Mouse (Mus musculus): Measurements from ENCODE around the gene Ccdc15. TPM values are rescaled to one million over a fixed set of nuclear protein-coding genes. Genes with fewer than 3 reads are reported as not detected.
A peak's percentile ranks its signal among the peaks of the same experiment; 100 is the strongest.
"Not testable (repeated sequence)": the region's sequence is repeated elsewhere in the genome, so short reads cannot be mapped to it uniquely, and the experiment has no call there.

Gene Ccdc15
- polyA plus RNA-seq, 1 experiment from 2014 or later, result 3.3 TPM

- peak overlapping the region; percentile 69 to 80 for H3K4me3 ChIP-seq (ENCODE audit: control insufficient read depth in 1 of 2, insufficient read depth in 1 of 2, low read depth in 1 of 2, low read length in 2 of 2)
- peak overlapping the region; percentile 83 to 91 for H3K27ac ChIP-seq (replicated peaks in 1 of 2; ENCODE audit: control insufficient read depth in 1 of 2, insufficient read depth in 1 of 2, low read depth in 2 of 2, low read length in 2 of 2)
- H3K9ac ChIP-seq (ENCODE audit: low read length), result peak overlapping the region; percentile 92
- no peak for ATAC-seq (ENCODE audit: insufficient number of reproducible peaks, insufficient read depth, low FRiP score, low read depth)
- H3K4me2 ChIP-seq (ENCODE audit: low read length), result peak overlapping the region; percentile 87
- H3K9me3 ChIP-seq (ENCODE audit: control insufficient read depth, low read length), result no peaks in the 10 kb centered on the region
- peaks cover 2 to 10% of the 10 kb centered on the region in 2 experiments; a peak in 3 of 4 replicates for H3K4me1 ChIP-seq (ENCODE audit: control insufficient read depth in 2 of 2, insufficient read depth in 2 of 2, low read length in 2 of 2)
- H3K36me3 ChIP-seq (ENCODE audit: control insufficient read depth, insufficient read depth, low read length), result peaks cover 9% of the 10 kb centered on the region
- no peaks in the 10 kb centered on the region for H3K27me3 ChIP-seq (ENCODE audit: control insufficient read depth, insufficient read depth, low read length)
- WGBS, result 25% methylated on average over 12 of the region's 12 CpGs
These were observed 846 bp downstream of the Ccdc15 start for GRCm38 (mm10) chr9:37347184-37347987.

- H3K27ac ChIP-seq (replicated peaks in 1 of 2; ENCODE audit: control insufficient read depth in 1 of 2, insufficient read depth in 1 of 2, low read depth in 2 of 2, low read length in 2 of 2), result no peak overlapping the region
- H3K9me3 ChIP-seq (ENCODE audit: control insufficient read depth, low read length), result no peaks in the 10 kb centered on the region
- H3K36me3 ChIP-seq (ENCODE audit: control insufficient read depth, insufficient read depth, low read length), result peaks cover 19% of the 10 kb centered on the region
- WGBS, result 64% methylated on average over 3 of the region's 3 CpGs
- no peak overlapping the region for H3K9ac ChIP-seq (ENCODE audit: low read length)
- no peaks in the 10 kb centered on the region for H3K27me3 ChIP-seq (ENCODE audit: control insufficient read depth, insufficient read depth, low read length)
- peaks cover 2 to 10% of the 10 kb centered on the region in 2 experiments; a peak in 3 of 4 replicates for H3K4me1 ChIP-seq (ENCODE audit: control insufficient read depth in 2 of 2, insufficient read depth in 2 of 2, low read length in 2 of 2)
- no peak for ATAC-seq (ENCODE audit: insufficient number of reproducible peaks, insufficient read depth, low FRiP score, low read depth)
- H3K4me3 ChIP-seq (ENCODE audit: control insufficient read depth in 1 of 2, insufficient read depth in 1 of 2, low read depth in 1 of 2, low read length in 2 of 2), result no peak overlapping the region
- H3K4me2 ChIP-seq (ENCODE audit: low read length), result no peak overlapping the region
These were observed 2.8 kb downstream of the Ccdc15 start for GRCm38 (mm10) chr9:37345406-37345805.

- Histone ChIP-seq H3K27me3 (ENCODE audit: control insufficient read depth, insufficient read depth, low read length) (no peaks in the 10 kb centered on the region), H3K36me3 (ENCODE audit: control insufficient read depth, insufficient read depth, low read length) (no peaks in the 10 kb centered on the region), H3K4me1 (ENCODE audit: control insufficient read depth in 2 of 2, insufficient read depth in 2 of 2, low read length in 2 of 2) (no peaks in the 10 kb centered on the region), H3K27ac (replicated peaks in 1 of 2; ENCODE audit: control insufficient read depth in 1 of 2, insufficient read depth in 1 of 2, low read depth in 2 of 2, low read length in 2 of 2) (no peak overlapping the region), H3K9ac (ENCODE audit: low read length) (no peak overlapping the region), H3K9me3 (ENCODE audit: control insufficient read depth, low read length) (no peaks in the 10 kb centered on the region), H3K4me2 (ENCODE audit: low read length) (no peak overlapping the region), H3K4me3 (ENCODE audit: control insufficient read depth in 1 of 2, insufficient read depth in 1 of 2, low read depth in 1 of 2, low read length in 2 of 2) (no peak overlapping the region)
- ATAC-seq (ENCODE audit: insufficient number of reproducible peaks, insufficient read depth, low FRiP score, low read depth), result no peak
- 43% methylated on average over 3 of the region's 3 CpGs for WGBS
These were observed 18.8 kb downstream of the Ccdc15 start for GRCm38 (mm10) chr9:37329456-37329855.

- no peaks in the 10 kb centered on the region for H3K4me1 ChIP-seq (ENCODE audit: control insufficient read depth in 2 of 2, insufficient read depth in 2 of 2, low read length in 2 of 2)
- no peak overlapping the region for H3K4me3 ChIP-seq (ENCODE audit: control insufficient read depth in 1 of 2, insufficient read depth in 1 of 2, low read depth in 1 of 2, low read length in 2 of 2)
- no peaks in the 10 kb centered on the region for H3K9me3 ChIP-seq (ENCODE audit: control insufficient read depth, low read length)
- 69% methylated on average over 1 of the region's 1 CpGs for WGBS
- H3K9ac ChIP-seq (ENCODE audit: low read length), result no peak overlapping the region
- ATAC-seq (ENCODE audit: insufficient number of reproducible peaks, insufficient read depth, low FRiP score, low read depth), result no peak
- peaks cover 6% of the 10 kb centered on the region; the same call in 1 of the 2 replicates for H3K36me3 ChIP-seq (ENCODE audit: control insufficient read depth, insufficient read depth, low read length)
- no peak overlapping the region for H3K27ac ChIP-seq (replicated peaks in 1 of 2; ENCODE audit: control insufficient read depth in 1 of 2, insufficient read depth in 1 of 2, low read depth in 2 of 2, low read length in 2 of 2)
- no peak overlapping the region for H3K4me2 ChIP-seq (ENCODE audit: low read length)
- H3K27me3 ChIP-seq (ENCODE audit: control insufficient read depth, insufficient read depth, low read length), result no peaks in the 10 kb centered on the region
These were observed 46.5 kb downstream of the Ccdc15 start for GRCm38 (mm10) chr9:37301720-37302119.

- WGBS, result 39% methylated on average over 1 of the region's 1 CpGs
- ATAC-seq (ENCODE audit: insufficient number of reproducible peaks, insufficient read depth, low FRiP score, low read depth), result not testable (repeated sequence)
These were observed 47.7 kb downstream of the Ccdc15 start for GRCm38 (mm10) chr9:37300501-37300900.

GRCm38 (mm10) chr9:37295586-37295985 lies 52.6 kb downstream of the Ccdc15 start:
- H3K4me3 ChIP-seq (ENCODE audit: control insufficient read depth in 1 of 2, insufficient read depth in 1 of 2, low read depth in 1 of 2, low read length in 2 of 2), result no peak overlapping the region
- H3K9me3 ChIP-seq (ENCODE audit: control insufficient read depth, low read length), result no peaks in the 10 kb centered on the region
- H3K27ac ChIP-seq (replicated peaks in 1 of 2; ENCODE audit: control insufficient read depth in 1 of 2, insufficient read depth in 1 of 2, low read depth in 2 of 2, low read length in 2 of 2), result no peak overlapping the region
- no peaks in the 10 kb centered on the region for H3K27me3 ChIP-seq (ENCODE audit: control insufficient read depth, insufficient read depth, low read length)
- no peak overlapping the region for H3K4me2 ChIP-seq (ENCODE audit: low read length)
- no peaks in the 10 kb centered on the region for H3K36me3 ChIP-seq (ENCODE audit: control insufficient read depth, insufficient read depth, low read length)
- no peak overlapping the region for H3K9ac ChIP-seq (ENCODE audit: low read length)
- no peaks in the 10 kb centered on the region for H3K4me1 ChIP-seq (ENCODE audit: control insufficient read depth in 2 of 2, insufficient read depth in 2 of 2, low read length in 2 of 2)
- ATAC-seq (ENCODE audit: insufficient number of reproducible peaks, insufficient read depth, low FRiP score, low read depth), result no peak

More at GRCm38 (mm10) chr9:37300501-37300900, 47.7 kb downstream of the Ccdc15 start:
- H3K4me1 ChIP-seq (ENCODE audit: control insufficient read depth in 2 of 2, insufficient read depth in 2 of 2, low read length in 2 of 2); H3K27me3 ChIP-seq (ENCODE audit: control insufficient read depth, insufficient read depth, low read length); H3K9me3 ChIP-seq (ENCODE audit: control insufficient read depth, low read length); H3K4me3 ChIP-seq (ENCODE audit: control insufficient read depth in 1 of 2, insufficient read depth in 1 of 2, low read depth in 1 of 2, low read length in 2 of 2); H3K27ac ChIP-seq (replicated peaks in 1 of 2; ENCODE audit: control insufficient read depth in 1 of 2, insufficient read depth in 1 of 2, low read depth in 2 of 2, low read length in 2 of 2); H3K36me3 ChIP-seq (ENCODE audit: control insufficient read depth, insufficient read depth, low read length); H3K4me2 ChIP-seq (ENCODE audit: low read length); H3K9ac ChIP-seq (ENCODE audit: low read length): not testable (repeated sequence)

- no peaks in the 10 kb centered on the region for H3K9me3 ChIP-seq (ENCODE audit: control insufficient read depth, low read length)
- no peak overlapping the region for H3K9ac ChIP-seq (ENCODE audit: low read length)
- no peak overlapping the region for H3K27ac ChIP-seq (replicated peaks in 1 of 2; ENCODE audit: control insufficient read depth in 1 of 2, insufficient read depth in 1 of 2, low read depth in 2 of 2, low read length in 2 of 2)
- H3K36me3 ChIP-seq (ENCODE audit: control insufficient read depth, insufficient read depth, low read length), result no peaks in the 10 kb centered on the region
- H3K27me3 ChIP-seq (ENCODE audit: control insufficient read depth, insufficient read depth, low read length), result no peaks in the 10 kb centered on the region
- no peaks in the 10 kb centered on the region for H3K4me1 ChIP-seq (ENCODE audit: control insufficient read depth in 2 of 2, insufficient read depth in 2 of 2, low read length in 2 of 2)
- no peak overlapping the region for H3K4me3 ChIP-seq (ENCODE audit: control insufficient read depth in 1 of 2, insufficient read depth in 1 of 2, low read depth in 1 of 2, low read length in 2 of 2)
- H3K4me2 ChIP-seq (ENCODE audit: low read length), result no peak overlapping the region
- no peak for ATAC-seq (ENCODE audit: insufficient number of reproducible peaks, insufficient read depth, low FRiP score, low read depth)
- WGBS, result 74% methylated on average over 2 of the region's 2 CpGs
These were observed 81.6 kb downstream of the Ccdc15 start for GRCm38 (mm10) chr9:37266622-37267021.

- Histone ChIP-seq H3K27me3 (ENCODE audit: control insufficient read depth, insufficient read depth, low read length) (no peaks in the 10 kb centered on the region), H3K4me1 (ENCODE audit: control insufficient read depth in 2 of 2, insufficient read depth in 2 of 2, low read length in 2 of 2) (peaks cover 5 to 10% of the 10 kb centered on the region in 2 experiments), H3K4me3 (ENCODE audit: control insufficient read depth in 1 of 2, insufficient read depth in 1 of 2, low read depth in 1 of 2, low read length in 2 of 2) (peak overlapping the region; percentile 51 to 56), H3K9me3 (ENCODE audit: control insufficient read depth, low read length) (no peaks in the 10 kb centered on the region), H3K9ac (ENCODE audit: low read length) (peak overlapping the region; percentile 64), H3K36me3 (ENCODE audit: control insufficient read depth, insufficient read depth, low read length) (no peaks in the 10 kb centered on the region), H3K4me2 (ENCODE audit: low read length) (peak overlapping the region; percentile 95), H3K27ac (replicated peaks in 1 of 2; ENCODE audit: control insufficient read depth in 1 of 2, insufficient read depth in 1 of 2, low read depth in 2 of 2, low read length in 2 of 2) (peak overlapping the region in 1 of 2 experiments; percentile 48; a peak in 2 of 4 replicates)
- no peak for ATAC-seq (ENCODE audit: insufficient number of reproducible peaks, insufficient read depth, low FRiP score, low read depth)
- 32% methylated on average over 7 of the region's 7 CpGs for whole genome bisulfite sequencing
These were observed 92.4 kb downstream of the Ccdc15 start for GRCm38 (mm10) chr9:37255889-37256225.
